Mouse (Mus musculus): ENCODE data around the gene Hat1.
"Not testable (repeated sequence)": the region's sequence is repeated elsewhere in the genome, so short reads cannot be mapped to it uniquely, and the experiment has no call there.

The Hat1 gene

DNA sequence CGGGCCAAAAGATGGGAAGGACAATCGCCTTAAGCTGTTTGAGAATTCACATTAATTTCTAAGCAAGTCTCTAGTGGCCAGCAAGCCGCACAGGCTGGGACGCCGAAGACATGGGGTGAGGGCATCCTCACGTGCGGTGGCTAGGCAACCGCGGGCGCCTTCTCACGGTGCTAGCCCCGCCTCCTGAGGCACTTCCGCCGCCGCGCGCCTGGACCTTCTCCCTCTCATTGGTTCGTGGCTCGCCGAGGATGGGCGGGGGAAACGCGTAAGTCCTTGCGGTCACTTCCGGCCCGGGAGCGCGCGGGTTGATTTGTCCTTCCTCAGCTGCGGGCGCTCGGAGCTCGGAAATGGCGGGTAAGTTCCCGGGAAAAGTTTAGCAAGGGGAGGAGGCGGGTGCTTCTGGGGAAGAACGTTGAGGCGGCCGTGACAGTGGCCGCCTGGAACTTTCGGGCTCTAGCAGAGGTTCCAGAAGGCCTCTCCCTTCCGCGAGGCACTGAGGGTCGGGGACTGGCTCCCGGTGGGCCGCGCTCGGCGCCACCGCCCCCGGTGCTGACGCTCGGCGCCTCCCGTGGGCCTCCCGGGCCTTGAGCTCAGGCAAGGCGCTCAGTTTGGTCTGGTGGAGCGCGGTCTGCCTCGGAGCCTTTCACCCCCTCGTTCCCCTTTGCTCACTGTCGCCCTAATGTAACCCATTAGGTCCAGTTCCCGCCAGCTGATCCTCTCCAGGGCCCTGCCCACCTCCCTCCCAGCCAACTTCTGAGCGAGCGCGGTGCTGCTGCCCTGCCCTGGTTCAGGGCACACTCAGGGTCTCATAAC is at the start of gene Hat1:
Hat1 (plus strand) TSS at position 8 of the 813 bp plus-strand sequence.
- peak; percentile 95 to 96 for DNase-seq (ENCODE audit: low spot score in 2 of 2)

DNA sequence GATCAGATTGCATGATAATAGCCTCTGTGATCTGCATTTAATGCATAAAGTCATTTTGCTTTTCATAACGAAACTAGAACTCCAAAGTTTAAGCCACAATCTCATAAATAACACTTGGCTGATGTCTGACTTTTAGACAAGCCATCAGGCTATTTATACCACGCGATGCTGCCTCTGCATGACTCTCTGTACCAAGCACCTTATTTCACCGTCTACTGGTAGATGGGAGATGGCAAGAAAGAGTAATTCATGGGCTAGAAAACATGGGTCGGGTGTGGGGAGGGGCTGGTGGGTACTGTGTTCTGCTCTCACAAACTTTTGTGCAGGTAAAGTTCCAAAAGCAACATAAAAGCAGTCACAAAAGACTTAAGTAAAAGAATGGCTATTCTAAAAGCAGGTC is 48.6 kb upstream of the Hat1 start:
- no peak for DNase-seq (ENCODE audit: low spot score in 2 of 2)

- DNase-seq (ENCODE audit: low spot score in 2 of 2) = no peak
Measured at GRCm38 (mm10) chr2:71343884-71344640, 44.7 kb upstream of the Hat1 start.

GRCm38 (mm10) chr2:71347160-71347559 is 41.6 kb upstream of the Hat1 start:
- DNase-seq (ENCODE audit: low spot score in 2 of 2) = no peak

- DNase-seq (ENCODE audit: low spot score in 2 of 2) = no peak
Measured at GRCm38 (mm10) chr2:71347732-71348490, 40.8 kb upstream of the Hat1 start.

- DNase-seq (ENCODE audit: low spot score in 2 of 2) = no peak
Measured at GRCm38 (mm10) chr2:71349511-71349910, 39.2 kb upstream of the Hat1 start.

DNA sequence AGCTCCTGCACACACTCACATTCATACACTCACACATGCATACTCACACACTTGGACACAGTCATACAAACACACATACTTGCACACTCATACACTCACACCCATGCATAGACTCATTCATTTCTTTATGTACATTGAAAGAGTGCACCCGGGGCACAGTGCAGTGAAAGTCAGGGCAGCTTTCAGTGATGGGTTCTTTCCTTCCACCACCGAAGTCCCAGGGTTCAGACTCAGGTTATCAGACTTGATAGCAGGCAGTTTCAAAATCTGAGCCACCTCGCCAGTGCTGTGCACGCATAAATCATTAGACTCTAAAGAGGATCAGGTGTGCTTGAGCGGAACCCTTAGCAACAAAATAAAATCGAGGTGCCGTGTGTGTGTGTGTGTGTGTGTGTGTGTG is 38.6 kb upstream of the Hat1 start:
- no peak for DNase-seq (ENCODE audit: low spot score in 2 of 2)

- no peak for DNase-seq (ENCODE audit: low spot score in 2 of 2)
Measured at GRCm38 (mm10) chr2:71350904-71351726, 37.6 kb upstream of the Hat1 start.

DNA sequence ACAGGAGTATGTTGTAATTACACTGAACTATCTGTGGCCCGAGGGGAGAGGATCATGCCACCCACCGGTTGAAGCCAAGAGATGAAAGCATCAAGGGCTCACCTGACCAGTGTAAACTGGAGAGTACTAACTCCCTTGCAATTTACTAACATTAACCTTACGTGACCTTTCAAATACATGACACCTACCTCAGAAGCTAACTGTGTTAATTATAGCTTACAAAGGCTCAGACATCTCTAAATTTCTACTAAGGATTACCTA is 37.1 kb upstream of the Hat1 start:
- DNase-seq (ENCODE audit: low spot score in 2 of 2) = no peak

- no peak for DNase-seq (ENCODE audit: low spot score in 2 of 2)
Measured at GRCm38 (mm10) chr2:71353306-71354054, 35.3 kb upstream of the Hat1 start.

DNA sequence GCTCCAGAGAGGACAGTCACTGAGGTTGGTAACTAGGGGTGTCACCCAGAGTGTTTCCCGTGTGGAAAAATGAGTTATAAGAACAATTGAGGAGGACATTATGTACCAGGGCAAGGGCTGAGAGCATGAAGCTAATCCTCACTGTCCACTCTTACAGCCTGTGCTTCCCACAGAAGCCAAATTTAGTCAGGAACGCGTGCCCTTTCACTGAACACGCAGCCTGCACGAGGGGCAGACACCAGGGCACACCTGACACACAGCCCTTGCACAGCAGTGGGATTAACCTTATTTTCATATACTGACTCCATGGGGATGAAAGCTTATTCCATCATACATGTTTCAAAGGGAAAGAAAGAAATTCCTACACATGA is 34.7 kb upstream of the Hat1 start:
- no peak for DNase-seq (ENCODE audit: low spot score in 2 of 2)

- no peak for DNase-seq (ENCODE audit: low spot score in 2 of 2)
Measured at GRCm38 (mm10) chr2:71358347-71358746, 30.4 kb upstream of the Hat1 start.

- DNase-seq (ENCODE audit: low spot score in 2 of 2) = no peak
Measured at GRCm38 (mm10) chr2:71360192-71360591, 28.6 kb upstream of the Hat1 start.

- no peak for DNase-seq (ENCODE audit: low spot score in 2 of 2)
Measured at GRCm38 (mm10) chr2:71366618-71367124, 22.1 kb upstream of the Hat1 start.

DNA sequence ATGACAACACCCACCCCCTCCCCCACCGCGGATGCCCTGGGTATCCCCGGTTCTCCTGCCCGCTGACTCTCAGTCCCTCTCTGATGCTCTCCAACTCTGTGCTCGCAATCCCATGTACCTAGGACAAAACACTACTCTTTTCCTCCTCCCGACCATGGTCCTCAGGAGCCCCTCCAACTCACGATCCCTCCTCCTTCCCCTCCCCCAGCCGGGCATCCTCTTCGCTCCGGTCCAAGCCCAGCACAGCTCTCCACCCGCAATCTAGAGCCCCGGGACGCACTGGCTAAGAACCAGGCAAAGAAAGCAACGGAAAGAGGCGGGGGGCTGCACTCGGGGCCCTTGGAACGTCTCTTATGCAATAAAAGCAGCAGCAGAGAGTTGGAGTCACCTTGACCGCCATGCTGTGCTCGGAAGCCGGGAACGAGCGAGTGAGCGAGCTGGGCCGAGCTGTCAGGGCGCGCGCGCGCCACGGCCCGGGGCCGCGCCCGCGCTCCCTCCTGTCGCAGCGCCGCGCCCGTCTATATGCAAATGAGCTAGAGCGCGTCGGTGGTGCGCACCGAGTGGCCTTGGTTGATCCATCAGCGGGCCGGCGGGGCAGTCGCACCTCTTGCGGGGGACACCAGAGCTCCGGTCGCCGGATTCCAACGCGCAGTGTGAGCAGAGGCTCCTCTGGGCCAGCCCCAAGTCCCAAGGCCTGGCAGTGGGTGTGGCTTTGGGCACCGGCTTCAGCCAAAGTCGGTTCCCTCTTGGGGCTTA is 21.5 kb upstream of the Hat1 start, which contains the start of gene Slc25a12:
Slc25a12 (minus strand) TSS at position 625 of the 756 bp plus-strand sequence.
- peak; percentile 64 to 70 for DNase-seq (ENCODE audit: low spot score in 2 of 2)

- no peak for DNase-seq (ENCODE audit: low spot score in 2 of 2)
Measured at GRCm38 (mm10) chr2:71368086-71368485, 20.7 kb upstream of the Hat1 start.

DNA sequence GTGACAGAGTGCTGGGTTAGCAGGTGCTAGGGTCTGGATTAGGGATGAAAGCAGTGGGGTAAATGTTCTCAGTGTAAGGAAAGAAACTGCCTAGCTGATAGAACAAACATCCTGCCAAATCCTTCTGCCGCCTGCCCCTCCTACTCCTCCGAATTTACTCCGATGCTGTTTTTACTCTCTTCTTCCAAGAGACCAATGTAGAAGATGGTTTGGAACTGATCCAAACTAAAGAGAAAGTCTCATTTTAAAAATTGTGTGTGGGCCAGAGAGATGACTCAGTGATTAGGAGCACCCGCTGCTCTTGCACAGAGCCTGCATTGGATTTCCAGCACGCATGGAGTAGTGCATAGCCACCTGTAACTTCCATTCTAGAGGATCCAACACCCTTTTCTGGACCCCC is 17.0 kb upstream of the Hat1 start:
- DNase-seq (ENCODE audit: low spot score in 2 of 2) = peak; percentile 25 to 71

GRCm38 (mm10) chr2:71372261-71372660 is 16.5 kb upstream of the Hat1 start:
- DNase-seq (ENCODE audit: low spot score in 2 of 2) = not testable (repeated sequence)

DNA sequence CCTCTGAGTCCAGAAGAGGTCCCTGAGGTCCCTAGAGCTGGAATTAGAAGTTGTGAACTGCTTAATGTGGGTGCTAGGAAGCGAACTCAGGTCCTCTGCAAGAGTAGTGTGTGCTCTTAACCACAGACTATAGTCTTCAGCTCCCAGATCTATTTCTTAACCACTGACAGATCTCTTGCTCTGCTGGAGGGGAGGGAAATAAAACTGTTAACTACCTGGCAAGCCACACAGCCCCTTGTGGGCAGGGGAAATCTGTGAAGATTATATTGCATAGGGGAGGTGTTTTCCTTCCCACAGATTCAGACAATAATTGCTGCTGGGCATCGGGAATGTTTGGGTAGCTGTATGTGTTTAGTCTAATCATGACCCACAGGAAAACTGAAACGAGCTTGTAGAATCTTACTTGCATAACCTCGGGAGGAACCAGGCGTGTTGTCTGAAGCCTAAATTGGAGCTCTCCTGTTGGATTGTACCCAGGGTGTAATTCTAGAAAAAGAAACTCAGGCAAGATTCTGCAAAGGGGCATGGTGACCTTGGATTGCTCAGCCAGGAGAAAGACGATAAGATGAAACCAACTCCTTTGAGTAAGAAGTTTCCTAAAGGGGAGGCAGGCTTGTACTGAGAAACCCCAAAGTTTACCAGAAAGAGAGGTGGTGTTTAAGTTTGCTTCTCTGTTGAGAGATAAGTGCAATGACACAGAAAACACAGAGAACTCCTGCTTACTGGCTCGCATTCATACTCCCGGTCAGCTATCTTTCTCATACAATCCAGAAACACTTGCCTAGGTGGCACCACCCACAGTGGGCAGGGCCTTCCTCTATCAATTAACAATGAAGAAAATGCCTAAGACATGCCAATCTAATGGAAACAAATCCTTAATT is 14.2 kb upstream of the Hat1 start:
- DNase-seq (ENCODE audit: low spot score in 2 of 2) = no peak

Measured in right cerebral cortex, postnatal 36 days (tissue).